Mouse (Mus musculus): ENCODE results near the gene Ric8b. TPM values are rescaled to one million over a fixed set of nuclear protein-coding genes. Genes with fewer than 3 reads are reported as not detected.
A peak's percentile ranks its signal among the peaks of the same experiment; 100 is the strongest.

Ric8b gene
- total RNA-seq, 2 experiments from 2014 or later = 31.6 to 37.6 TPM

DNA sequence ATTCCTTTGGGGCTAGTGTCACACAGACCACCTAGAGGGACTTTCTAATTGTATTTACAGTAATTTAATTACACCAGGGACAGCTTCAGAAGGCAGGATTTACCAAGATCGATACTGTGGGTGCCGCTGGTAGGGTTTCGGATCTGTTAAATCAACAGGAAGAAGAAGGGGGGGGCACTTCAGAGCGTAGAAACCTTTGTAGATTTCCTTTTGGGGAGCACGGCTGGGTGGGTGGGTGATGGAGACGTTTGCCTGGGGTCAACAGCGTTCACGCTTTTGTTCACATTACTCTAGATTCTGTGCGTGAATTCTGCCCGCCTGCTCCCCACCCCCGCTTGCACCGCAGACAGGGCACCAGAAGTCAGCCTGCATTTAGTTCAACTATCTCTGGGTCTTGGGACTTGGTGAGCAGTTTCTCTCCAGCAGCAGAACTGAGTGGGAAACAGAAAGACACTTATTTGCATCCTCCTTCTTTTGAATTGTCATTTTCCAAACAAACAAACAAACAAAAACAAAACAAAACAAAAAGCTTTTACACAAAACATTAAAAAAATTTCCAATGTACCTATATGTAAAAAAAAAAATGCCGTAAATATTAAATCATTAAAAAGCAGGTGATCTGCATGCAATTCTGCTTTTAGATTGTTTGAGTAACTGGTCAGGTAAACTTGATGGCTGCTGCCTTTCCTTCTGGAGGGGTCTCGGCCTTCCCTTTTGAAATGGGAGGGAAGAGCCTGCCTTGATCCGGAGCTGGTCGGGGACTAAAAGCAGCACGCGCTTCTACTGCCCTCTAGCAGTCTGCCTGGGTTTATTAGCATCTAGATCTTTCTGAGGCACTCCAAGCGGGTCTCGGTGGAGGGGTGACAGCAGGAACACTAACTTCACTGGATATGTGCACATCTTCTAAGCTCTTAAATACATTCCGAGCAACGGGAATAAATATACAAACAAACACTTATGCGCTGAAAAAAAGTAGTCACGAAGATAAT is 127.6 kb downstream of the Ric8b start:
- peak in 1 of 2 experiments; percentile 22 for DNase-seq
- intact Hi-C loops (cut with DNase I) = loop anchor here (5.0 kb wide), 2 partner anchors 208 to 403 kb away; no protein-coding TSS in a partner anchor

DNA sequence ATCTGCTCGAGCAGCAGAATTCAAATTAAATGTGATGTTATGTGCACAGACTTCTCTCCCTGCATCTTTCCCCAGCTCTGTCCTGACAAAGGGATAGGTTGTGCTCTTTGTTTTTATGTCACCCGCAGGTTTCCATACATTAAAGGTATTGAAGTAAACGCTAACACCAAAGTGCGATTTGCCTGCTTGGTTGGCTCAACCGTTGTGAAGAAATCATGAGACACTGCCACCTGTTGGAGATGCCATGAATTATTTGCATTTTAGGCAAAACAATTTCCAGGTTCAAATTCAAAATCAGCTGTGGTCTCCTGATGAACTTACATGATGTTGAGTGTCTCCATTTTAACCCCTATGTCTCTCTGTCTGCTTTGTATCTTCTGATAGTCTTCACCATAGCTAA is 129.2 kb downstream of the Ric8b start:
- intact Hi-C loops (cut with DNase I) = loop anchor here (2.0 to 5.0 kb wide), 2 partner anchors 34 to 404 kb away; no protein-coding TSS in a partner anchor
- no peak for DNase-seq

DNA sequence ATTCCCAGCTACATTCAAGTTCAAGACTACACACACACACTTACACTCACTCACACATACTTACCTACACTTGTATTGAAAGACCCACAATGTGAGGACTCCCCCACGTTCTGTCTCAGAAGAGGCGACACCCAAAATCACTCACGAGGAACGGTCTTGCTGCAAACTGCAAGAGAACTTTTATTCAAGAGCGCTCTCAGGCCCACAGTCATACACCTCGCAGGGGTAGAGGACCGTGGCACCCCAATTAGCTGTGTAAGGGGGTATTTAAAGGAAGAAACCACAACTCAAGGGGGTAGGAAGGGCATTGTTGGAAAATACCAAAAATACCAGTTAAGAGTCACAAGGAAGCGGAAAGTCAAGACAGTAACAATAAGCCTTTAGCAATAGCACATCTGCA is 130.6 kb downstream of the Ric8b start:
- intact Hi-C loops (cut with DNase I) = loop anchor here (5.0 kb wide), 1 partner anchor 406 kb away; no protein-coding TSS in a partner anchor
- DNase-seq = no peak

DNA sequence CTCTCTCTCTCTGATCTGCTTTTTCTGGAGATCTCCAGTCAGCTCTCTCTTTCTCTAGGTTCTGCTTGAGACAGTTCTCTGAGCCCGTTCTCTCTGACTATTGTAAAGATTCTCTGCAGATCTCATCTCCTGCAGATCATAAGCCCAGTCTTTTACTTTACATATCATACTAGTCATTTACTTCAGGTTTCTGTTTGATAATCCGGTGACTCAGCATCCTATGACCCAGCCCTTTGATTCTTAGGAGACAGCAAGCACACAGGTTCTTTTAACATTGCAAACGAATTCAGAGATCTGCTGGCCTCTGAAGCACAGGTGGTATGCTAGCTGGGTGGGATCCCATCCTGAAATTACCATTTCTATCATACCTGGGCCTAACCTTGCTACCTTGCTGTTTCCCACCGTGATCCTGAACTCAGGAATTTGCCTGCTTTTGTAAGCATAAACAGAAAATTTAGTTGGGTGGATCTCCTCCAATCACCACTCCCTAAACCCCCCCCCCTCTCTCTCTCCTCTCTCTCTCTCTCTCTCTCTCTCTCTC is 133.3 kb downstream of the Ric8b start:
- intact Hi-C loops (cut with DNase I) = no loop called here
- DNase-seq = no peak

DNA sequence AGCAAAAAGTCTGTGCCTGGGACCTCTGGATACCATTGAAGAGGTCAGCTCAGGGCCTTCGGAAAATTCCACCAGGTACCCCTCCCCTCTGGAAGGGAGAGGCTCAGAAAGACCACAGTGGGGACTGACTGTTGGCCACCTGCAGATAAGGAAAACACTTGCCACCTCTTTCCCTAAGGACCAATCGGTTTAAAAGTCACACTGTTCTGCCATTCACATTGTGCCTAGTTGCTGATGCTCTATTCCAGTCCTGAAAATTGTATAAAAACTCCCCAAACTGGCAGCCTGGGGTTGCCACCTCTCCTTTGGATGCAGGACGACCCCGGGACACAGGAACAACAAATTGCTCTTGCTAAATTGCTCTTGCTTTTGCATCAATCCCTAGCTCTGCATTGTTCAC is 135.0 kb downstream of the Ric8b start:
- no peak for DNase-seq
- intact Hi-C loops (cut with DNase I) = no loop called here

DNA sequence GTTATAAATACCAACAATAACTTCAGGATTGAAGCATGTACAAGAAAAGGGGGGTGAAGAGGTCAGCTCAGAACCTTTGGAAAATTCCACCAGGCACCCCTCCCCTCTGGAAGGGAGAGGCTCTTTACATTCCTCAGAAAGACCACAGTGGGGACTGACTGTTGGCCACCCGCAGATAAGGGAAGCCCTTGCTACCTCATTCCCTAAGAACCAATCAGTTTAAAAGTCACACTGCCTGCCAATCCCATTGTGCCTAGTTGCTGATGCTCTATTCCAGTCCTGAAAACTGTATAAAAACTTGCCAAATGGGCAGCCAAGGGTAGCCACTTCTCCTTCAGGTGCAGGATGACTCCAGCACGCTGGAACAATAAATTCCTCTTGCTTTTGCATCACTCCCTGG is 137.5 kb downstream of the Ric8b start:
- intact Hi-C loops (cut with DNase I) = no loop called here
- DNase-seq = no peak

Other genes starting within 250 kb of the Ric8b start
- not detected for gene Rfx4, start 161.6 kb upstream of the Ric8b start, total RNA-seq (2021)
- under 1 TPM; 0.12 to 0.31 TPM for gene Fhl4, start 184.9 kb downstream of the Ric8b start, total RNA-seq (2021)
- gene Tmem263, start 185.0 kb downstream of the Ric8b start, total RNA-seq (2021) = 10 to 100 TPM in 1 of 2 experiments, 1 to 10 TPM in 1; 8.9 to 10.3 TPM
- gene Mterf2, start 210.4 kb downstream of the Ric8b start, total RNA-seq (2021) = 10 to 100 TPM in 1 of 2 experiments, 1 to 10 TPM in 1; 8.4 to 14.9 TPM

Data from gastrocnemius, postnatal 36 days (tissue).